Mouse (Mus musculus): Measurements from ENCODE around the gene Gm13275. TPM values are rescaled to one million over a fixed set of nuclear protein-coding genes. Genes with fewer than 3 reads are reported as not detected.
"Not testable (repeated sequence)": the region's sequence is repeated elsewhere in the genome, so short reads cannot be mapped to it uniquely, and the experiment has no call there.

Gene Gm13275
- polyA plus RNA-seq, 1 experiment from 2014 or later = not detected

DNA sequence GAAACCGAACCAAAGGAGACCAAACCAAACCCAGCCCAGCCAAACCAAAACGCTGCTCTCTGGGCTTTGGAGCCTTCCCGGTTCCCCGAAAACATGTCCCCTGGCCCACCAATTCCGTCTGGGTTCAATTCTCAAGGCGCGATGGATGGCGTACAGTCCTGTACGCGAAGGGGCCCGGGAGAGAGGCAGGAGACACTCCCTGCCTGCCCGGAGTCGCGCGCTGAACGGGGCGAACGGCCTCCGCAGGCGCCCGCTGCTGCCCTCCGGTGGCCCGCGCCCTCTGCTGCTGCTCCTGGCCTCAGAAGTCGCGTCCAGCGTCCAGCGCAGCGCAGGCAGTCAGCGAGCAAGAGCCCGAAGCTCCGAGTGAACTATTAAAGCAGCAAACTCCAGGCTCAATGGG lies 20.8 kb upstream of the Gm13275 start, which contains the start of gene Gm13290:
TSS of gene Gm13290 (plus strand) at position 301 of the 400 bp plus-strand sequence.
- H3K27me3 ChIP-seq (replicated peaks); H3K27ac ChIP-seq (replicated peaks); H3K4me3 ChIP-seq (replicated peaks); H3K9me3 ChIP-seq (replicated peaks); H3K9ac ChIP-seq (replicated peaks); H3K36me3 ChIP-seq; ATAC-seq (ENCODE audit: low FRiP score); H3K4me2 ChIP-seq; H3K4me1 ChIP-seq: not testable (repeated sequence)
- no CpG with 5 or more reads among the region's 32 CpGs for WGBS

DNA sequence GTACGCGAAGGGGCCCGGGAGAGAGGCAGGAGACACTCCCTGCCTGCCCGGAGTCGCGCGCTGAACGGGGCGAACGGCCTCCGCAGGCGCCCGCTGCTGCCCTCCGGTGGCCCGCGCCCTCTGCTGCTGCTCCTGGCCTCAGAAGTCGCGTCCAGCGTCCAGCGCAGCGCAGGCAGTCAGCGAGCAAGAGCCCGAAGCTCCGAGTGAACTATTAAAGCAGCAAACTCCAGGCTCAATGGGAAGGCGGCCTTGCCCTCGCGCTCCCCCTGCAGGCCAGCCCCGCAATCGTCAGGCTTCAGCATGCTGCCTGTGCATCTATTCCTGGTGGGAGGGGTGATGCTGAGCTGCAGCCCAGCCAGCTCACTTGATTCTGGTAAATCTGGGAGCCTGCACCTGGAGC lies 17.7 kb upstream of the Gm13275 start, which contains the start of gene Gm13289:
TSS of gene Gm13289 (plus strand) at position 301 of the 400 bp plus-strand sequence.
- H3K9me3 ChIP-seq (replicated peaks); H3K4me2 ChIP-seq; H3K36me3 ChIP-seq; H3K9ac ChIP-seq (replicated peaks); H3K4me1 ChIP-seq; H3K27me3 ChIP-seq (replicated peaks); H3K27ac ChIP-seq (replicated peaks); H3K4me3 ChIP-seq (replicated peaks); ATAC-seq (ENCODE audit: low FRiP score): not testable (repeated sequence)
- WGBS = no CpG with 5 or more reads among the region's 29 CpGs

DNA sequence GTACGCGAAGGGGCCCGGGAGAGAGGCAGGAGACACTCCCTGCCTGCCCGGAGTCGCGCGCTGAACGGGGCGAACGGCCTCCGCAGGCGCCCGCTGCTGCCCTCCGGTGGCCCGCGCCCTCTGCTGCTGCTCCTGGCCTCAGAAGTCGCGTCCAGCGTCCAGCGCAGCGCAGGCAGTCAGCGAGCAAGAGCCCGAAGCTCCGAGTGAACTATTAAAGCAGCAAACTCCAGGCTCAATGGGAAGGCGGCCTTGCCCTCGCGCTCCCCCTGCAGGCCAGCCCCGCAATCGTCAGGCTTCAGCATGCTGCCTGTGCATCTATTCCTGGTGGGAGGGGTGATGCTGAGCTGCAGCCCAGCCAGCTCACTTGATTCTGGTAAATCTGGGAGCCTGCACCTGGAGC lies 14.7 kb upstream of the Gm13275 start, which contains the start of gene Gm13272:
TSS of gene Gm13272 (plus strand) at position 301 of the 400 bp plus-strand sequence.
- not testable (repeated sequence) for H3K9ac ChIP-seq (replicated peaks); H3K9me3 ChIP-seq (replicated peaks); H3K27ac ChIP-seq (replicated peaks); H3K4me2 ChIP-seq; H3K36me3 ChIP-seq; H3K27me3 ChIP-seq (replicated peaks); H3K4me3 ChIP-seq (replicated peaks); ATAC-seq (ENCODE audit: low FRiP score); H3K4me1 ChIP-seq
- WGBS = no CpG with 5 or more reads among the region's 29 CpGs

DNA sequence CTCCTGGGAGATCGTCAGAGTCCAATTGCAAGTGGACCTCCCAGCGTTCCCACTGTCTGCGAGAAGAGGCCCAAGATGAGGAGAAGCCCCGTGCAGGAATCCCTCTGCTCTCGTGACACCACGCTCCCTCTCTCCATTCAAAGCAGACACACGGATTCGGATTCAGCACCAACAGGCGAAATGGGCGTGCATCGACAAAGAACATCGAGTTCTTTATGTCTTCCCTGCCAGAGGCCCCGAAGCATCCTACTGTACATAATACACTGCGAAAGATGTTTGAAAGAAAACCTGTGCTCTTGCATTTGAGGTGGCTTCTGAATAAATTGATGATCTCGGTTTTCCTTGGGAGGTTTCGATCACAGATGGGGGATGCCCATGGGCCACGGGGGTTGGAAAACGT lies 14.0 kb upstream of the Gm13275 start:
- H3K36me3 ChIP-seq; H3K4me3 ChIP-seq (replicated peaks); H3K27me3 ChIP-seq (replicated peaks); H3K4me2 ChIP-seq; H3K4me1 ChIP-seq; H3K9ac ChIP-seq (replicated peaks); ATAC-seq (ENCODE audit: low FRiP score); H3K9me3 ChIP-seq (replicated peaks); H3K27ac ChIP-seq (replicated peaks): not testable (repeated sequence)
- 50% methylated on average over 15 of the region's 18 CpGs for WGBS

DNA sequence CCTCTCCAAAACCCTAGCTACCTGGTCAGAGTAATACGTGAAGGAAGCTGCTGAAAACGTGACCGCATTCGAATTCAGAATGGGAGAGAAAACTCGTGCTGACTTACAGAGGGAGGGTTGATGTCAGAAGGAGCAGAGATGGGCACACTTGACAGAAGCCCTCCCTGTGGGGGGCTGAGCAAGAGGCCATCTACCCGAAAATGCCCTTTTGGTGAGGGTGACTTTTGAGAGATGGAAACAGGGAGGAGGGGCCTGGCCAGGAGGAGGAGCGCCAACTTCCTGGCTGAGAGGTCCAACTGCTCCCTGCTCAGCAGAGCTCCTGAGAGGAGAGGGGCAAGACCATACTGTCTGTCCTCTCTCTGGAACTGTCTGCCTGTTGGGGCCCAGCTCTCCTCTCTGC lies 12.5 kb upstream of the Gm13275 start, which contains the start of gene Ifnz:
TSS of gene Ifnz (plus strand) at position 301 of the 400 bp plus-strand sequence.
- not testable (repeated sequence) for H3K27ac ChIP-seq (replicated peaks); H3K27me3 ChIP-seq (replicated peaks); H3K36me3 ChIP-seq; ATAC-seq (ENCODE audit: low FRiP score); H3K4me1 ChIP-seq; H3K9me3 ChIP-seq (replicated peaks); H3K9ac ChIP-seq (replicated peaks)
- 32% methylated on average over 4 of the region's 7 CpGs for WGBS
- H3K4me2 ChIP-seq = peak within 1 kb of the TSS; percentile 50
- H3K4me3 ChIP-seq (replicated peaks) = peak within 1 kb of the TSS; percentile 14; the same call in 1 of the 2 replicates

DNA sequence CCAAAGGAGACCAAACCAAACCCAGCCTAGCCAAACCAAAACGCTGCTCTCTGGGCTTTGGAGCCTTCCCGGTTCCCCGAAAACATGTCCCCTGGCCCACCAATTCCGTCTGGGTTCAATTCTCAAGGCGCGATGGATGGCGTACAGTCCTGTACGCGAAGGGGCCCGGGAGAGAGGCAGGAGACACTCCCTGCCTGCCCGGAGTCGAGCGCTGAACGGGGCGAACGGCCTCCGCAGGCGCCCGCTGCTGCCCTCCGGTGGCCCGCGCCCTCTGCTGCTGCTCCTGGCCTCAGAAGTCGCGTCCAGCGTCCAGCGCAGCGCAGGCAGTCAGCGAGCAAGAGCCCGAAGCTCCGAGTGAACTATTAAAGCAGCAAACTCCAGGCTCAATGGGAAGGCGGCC lies 12.0 kb upstream of the Gm13275 start:
- H3K27ac ChIP-seq (replicated peaks); H3K9me3 ChIP-seq (replicated peaks); H3K4me1 ChIP-seq; H3K9ac ChIP-seq (replicated peaks); ATAC-seq (ENCODE audit: low FRiP score); H3K36me3 ChIP-seq; H3K27me3 ChIP-seq (replicated peaks): not testable (repeated sequence)
- 3% methylated on average over 3 of the region's 31 CpGs for WGBS
- Histone ChIP-seq H3K4me3 (replicated peaks) (peak overlapping the region; percentile 14; the same call in 1 of the 2 replicates), H3K4me2 (peak overlapping the region; percentile 50)

DNA sequence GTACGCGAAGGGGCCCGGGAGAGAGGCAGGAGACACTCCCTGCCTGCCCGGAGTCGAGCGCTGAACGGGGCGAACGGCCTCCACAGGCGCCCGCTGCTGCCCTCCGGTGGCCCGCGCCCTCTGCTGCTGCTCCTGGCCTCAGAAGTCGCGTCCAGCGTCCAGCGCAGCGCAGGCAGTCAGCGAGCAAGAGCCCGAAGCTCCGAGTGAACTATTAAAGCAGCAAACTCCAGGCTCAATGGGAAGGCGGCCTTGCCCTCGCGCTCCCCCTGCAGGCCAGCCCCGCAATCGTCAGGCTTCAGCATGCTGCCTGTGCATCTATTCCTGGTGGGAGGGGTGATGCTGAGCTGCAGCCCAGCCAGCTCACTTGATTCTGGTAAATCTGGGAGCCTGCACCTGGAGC lies 8.9 kb upstream of the Gm13275 start, which contains the start of gene Gm13276:
TSS of gene Gm13276 (plus strand) at position 301 of the 400 bp plus-strand sequence.
- H3K4me2 ChIP-seq; H3K9me3 ChIP-seq (replicated peaks); H3K27ac ChIP-seq (replicated peaks); H3K36me3 ChIP-seq; H3K4me1 ChIP-seq; H3K4me3 ChIP-seq (replicated peaks); H3K9ac ChIP-seq (replicated peaks); H3K27me3 ChIP-seq (replicated peaks); ATAC-seq (ENCODE audit: low FRiP score): not testable (repeated sequence)
- no CpG with 5 or more reads among the region's 27 CpGs for WGBS

DNA sequence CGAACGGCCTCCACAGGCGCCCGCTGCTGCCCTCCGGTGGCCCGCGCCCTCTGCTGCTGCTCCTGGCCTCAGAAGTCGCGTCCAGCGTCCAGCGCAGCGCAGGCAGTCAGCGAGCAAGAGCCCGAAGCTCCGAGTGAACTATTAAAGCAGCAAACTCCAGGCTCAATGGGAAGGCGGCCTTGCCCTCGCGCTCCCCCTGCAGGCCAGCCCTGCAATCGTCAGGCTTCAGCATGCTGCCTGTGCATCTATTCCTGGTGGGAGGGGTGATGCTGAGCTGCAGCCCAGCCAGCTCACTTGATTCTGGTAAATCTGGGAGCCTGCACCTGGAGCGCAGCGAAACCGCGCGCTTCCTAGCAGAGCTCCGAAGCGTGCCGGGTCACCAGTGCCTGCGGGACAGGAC lies 5.9 kb upstream of the Gm13275 start, which contains the start of gene Gm13277:
TSS of gene Gm13277 (plus strand) at position 231 of the 400 bp plus-strand sequence.
- H3K4me3 ChIP-seq (replicated peaks); H3K9me3 ChIP-seq (replicated peaks); ATAC-seq (ENCODE audit: low FRiP score); H3K27me3 ChIP-seq (replicated peaks); H3K4me2 ChIP-seq; H3K4me1 ChIP-seq; H3K9ac ChIP-seq (replicated peaks); H3K27ac ChIP-seq (replicated peaks); H3K36me3 ChIP-seq: not testable (repeated sequence)
- 0% methylated on average over 1 of the region's 28 CpGs for WGBS

DNA sequence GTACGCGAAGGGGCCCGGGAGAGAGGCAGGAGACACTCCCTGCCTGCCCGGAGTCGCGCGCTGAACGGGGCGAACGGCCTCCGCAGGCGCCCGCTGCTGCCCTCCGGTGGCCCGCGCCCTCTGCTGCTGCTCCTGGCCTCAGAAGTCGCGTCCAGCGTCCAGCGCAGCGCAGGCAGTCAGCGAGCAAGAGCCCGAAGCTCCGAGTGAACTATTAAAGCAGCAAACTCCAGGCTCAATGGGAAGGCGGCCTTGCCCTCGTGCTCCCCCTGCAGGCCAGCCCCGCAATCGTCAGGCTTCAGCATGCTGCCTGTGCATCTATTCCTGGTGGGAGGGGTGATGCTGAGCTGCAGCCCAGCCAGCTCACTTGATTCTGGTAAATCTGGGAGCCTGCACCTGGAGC lies 3.0 kb upstream of the Gm13275 start, which contains the start of gene Gm13278:
TSS of gene Gm13278 (plus strand) at position 301 of the 400 bp plus-strand sequence.
- WGBS = no CpG with 5 or more reads among the region's 28 CpGs
- not testable (repeated sequence) for H3K4me2 ChIP-seq; H3K36me3 ChIP-seq; H3K9ac ChIP-seq (replicated peaks); H3K27ac ChIP-seq (replicated peaks); ATAC-seq (ENCODE audit: low FRiP score); H3K4me3 ChIP-seq (replicated peaks); H3K9me3 ChIP-seq (replicated peaks); H3K4me1 ChIP-seq; H3K27me3 ChIP-seq (replicated peaks)

DNA sequence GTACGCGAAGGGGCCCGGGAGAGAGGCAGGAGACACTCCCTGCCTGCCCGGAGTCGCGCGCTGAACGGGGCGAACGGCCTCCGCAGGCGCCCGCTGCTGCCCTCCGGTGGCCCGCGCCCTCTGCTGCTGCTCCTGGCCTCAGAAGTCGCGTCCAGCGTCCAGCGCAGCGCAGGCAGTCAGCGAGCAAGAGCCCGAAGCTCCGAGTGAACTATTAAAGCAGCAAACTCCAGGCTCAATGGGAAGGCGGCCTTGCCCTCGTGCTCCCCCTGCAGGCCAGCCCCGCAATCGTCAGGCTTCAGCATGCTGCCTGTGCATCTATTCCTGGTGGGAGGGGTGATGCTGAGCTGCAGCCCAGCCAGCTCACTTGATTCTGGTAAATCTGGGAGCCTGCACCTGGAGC lies 2.8 kb downstream of the Gm13275 start, which contains the start of gene Gm13279:
TSS of gene Gm13279 (plus strand) at position 301 of the 400 bp plus-strand sequence.
- not testable (repeated sequence) for H3K9me3 ChIP-seq (replicated peaks); H3K36me3 ChIP-seq; H3K27ac ChIP-seq (replicated peaks); ATAC-seq (ENCODE audit: low FRiP score); H3K4me2 ChIP-seq; H3K4me3 ChIP-seq (replicated peaks); H3K27me3 ChIP-seq (replicated peaks); H3K4me1 ChIP-seq; H3K9ac ChIP-seq (replicated peaks)
- WGBS = no CpG with 5 or more reads among the region's 28 CpGs

DNA sequence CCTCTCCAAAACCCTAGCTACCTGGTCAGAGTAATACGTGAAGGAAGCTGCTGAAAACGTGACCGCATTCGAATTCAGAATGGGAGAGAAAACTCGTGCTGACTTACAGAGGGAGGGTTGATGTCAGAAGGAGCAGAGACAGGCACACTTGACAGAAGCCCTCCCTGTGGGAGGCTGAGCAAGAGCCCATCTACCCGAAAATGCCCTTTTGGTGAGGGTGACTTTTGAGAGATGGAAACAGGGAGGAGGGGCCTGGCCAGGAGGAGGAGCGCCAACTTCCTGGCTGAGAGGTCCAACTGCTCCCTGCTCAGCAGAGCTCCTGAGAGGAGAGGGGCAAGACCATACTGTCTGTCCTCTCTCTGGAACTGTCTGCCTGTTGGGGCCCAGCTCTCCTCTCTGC lies 5.1 kb downstream of the Gm13275 start, which contains the start of gene Gm13285:
TSS of gene Gm13285 (plus strand) at position 301 of the 400 bp plus-strand sequence.
- not testable (repeated sequence) for H3K27me3 ChIP-seq (replicated peaks); H3K27ac ChIP-seq (replicated peaks); H3K4me2 ChIP-seq; H3K9ac ChIP-seq (replicated peaks); H3K4me3 ChIP-seq (replicated peaks); H3K9me3 ChIP-seq (replicated peaks); H3K36me3 ChIP-seq; ATAC-seq (ENCODE audit: low FRiP score); H3K4me1 ChIP-seq
- WGBS = 13% methylated on average over 5 of the region's 7 CpGs

DNA sequence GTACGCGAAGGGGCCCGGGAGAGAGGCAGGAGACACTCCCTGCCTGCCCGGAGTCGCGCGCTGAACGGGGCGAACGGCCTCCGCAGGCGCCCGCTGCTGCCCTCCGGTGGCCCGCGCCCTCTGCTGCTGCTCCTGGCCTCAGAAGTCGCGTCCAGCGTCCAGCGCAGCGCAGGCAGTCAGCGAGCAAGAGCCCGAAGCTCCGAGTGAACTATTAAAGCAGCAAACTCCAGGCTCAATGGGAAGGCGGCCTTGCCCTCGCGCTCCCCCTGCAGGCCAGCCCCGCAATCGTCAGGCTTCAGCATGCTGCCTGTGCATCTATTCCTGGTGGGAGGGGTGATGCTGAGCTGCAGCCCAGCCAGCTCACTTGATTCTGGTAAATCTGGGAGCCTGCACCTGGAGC lies 8.7 kb downstream of the Gm13275 start, which contains the start of gene Gm13287:
TSS of gene Gm13287 (plus strand) at position 301 of the 400 bp plus-strand sequence.
- not testable (repeated sequence) for H3K4me3 ChIP-seq (replicated peaks); H3K4me2 ChIP-seq; H3K9ac ChIP-seq (replicated peaks); H3K9me3 ChIP-seq (replicated peaks); H3K27me3 ChIP-seq (replicated peaks); ATAC-seq (ENCODE audit: low FRiP score); H3K27ac ChIP-seq (replicated peaks); H3K4me1 ChIP-seq; H3K36me3 ChIP-seq
- WGBS = no CpG with 5 or more reads among the region's 29 CpGs
